Mouse (Mus musculus) liver, embryonic 16.5 days (tissue): ENCODE data around the gene Clic4. TPM values are rescaled to one million over a fixed set of nuclear protein-coding genes. Genes with fewer than 3 reads are reported as not detected.

Experiments
- ATAC-seq: fragments of 200-750 bp; cut with Nextera tagmentation; 2 replicates; pipeline ENCODE4 v1.8.0; 2017; ENCODE audit warnings: low read depth, mild to moderate bottlenecking, moderate number of reproducible peaks, moderate library complexity
- H3K27ac ChIP-seq: fragments of 300-500 bp; sonication (generic); 2 replicates; pipeline ENCODE4 v1.5.1; 2014; ENCODE audit warnings: mild to moderate bottlenecking, low read length
- H3K27me3 ChIP-seq: fragments of 300-500 bp; sonication (generic); 2 replicates; pipeline ENCODE4 v1.6.1; 2014; ENCODE audit warnings: low read depth, low read length, mixed read lengths; ENCODE audit not compliant: control insufficient read depth, insufficient read depth
- H3K36me3 ChIP-seq: fragments of 300-500 bp; sonication (generic); 2 replicates; pipeline ENCODE4 v1.6.1; 2014; ENCODE audit warnings: mild to moderate bottlenecking; ENCODE audit not compliant: control insufficient read depth, insufficient read depth
- H3K4me1 ChIP-seq: fragments of 300-500 bp; sonication (generic); 2 replicates; pipeline ENCODE4 v1.6.1; 2014; ENCODE audit warnings: low read depth, low read length, mixed read lengths; ENCODE audit not compliant: control insufficient read depth
- H3K4me2 ChIP-seq: fragments of 300-500 bp; sonication (generic); 2 replicates; pipeline ENCODE4 v1.6.1; 2014; ENCODE audit warnings: low read depth, low read length, mixed read lengths
- H3K4me3 ChIP-seq: fragments of 300-500 bp; sonication (generic); 2 replicates; pipeline ENCODE4 v1.5.1; 2014; ENCODE audit warnings: low read depth, mild to moderate bottlenecking, low read length
- H3K9ac ChIP-seq: fragments of 300-500 bp; sonication (generic); 2 replicates; pipeline ENCODE4 v1.6.1; 2014; ENCODE audit warnings: low read depth, low read length
- H3K9me3 ChIP-seq: fragments of 300-500 bp; sonication (generic); replicated peaks from 2 replicates; pipeline ENCODE4 v1.6.1; 2016; ENCODE audit warnings: low read length; ENCODE audit not compliant: control insufficient read depth
- WGBS: fragments of 180-500 bp; shearing (Covaris S2); extraction: QIAGEN DNeasy Blood & Tissue Kit; methylation state at CpG from one replicate; pipeline ENCODE4 v1.1.7; 2014; ENCODE audit not compliant: insufficient replicate concordance; 5-methylcytosine and 5-hydroxymethylcytosine counted together
- polyA plus RNA-seq: library from polyadenylated mRNA; unstranded; fragments of >200 nt; fragmentation: Nextera tagmentation; extraction: Ambion mirVana; gene quantifications from 2 replicates; pipeline ENCODE4 v1.2.1, GENCODE M21; 2015

Gene Clic4
- polyA plus RNA-seq, 1 experiment from 2014 or later = 110 TPM

- Histone ChIP-seq H3K4me2 (peak overlapping the region; percentile 20; the same call in 1 of the 2 replicates), H3K9ac (no peak overlapping the region), H3K27ac (no peak overlapping the region), H3K4me3 (no peak overlapping the region), H3K4me1 (peaks cover 36% of the 10 kb centered on the region), H3K36me3 (no peaks in the 10 kb centered on the region), H3K9me3 (no peaks in the 10 kb centered on the region), H3K27me3 (peaks cover 17% of the 10 kb centered on the region)
- ATAC-seq = 0 out of 2 replicates have a peak, but pooled peaks have one; percentile 19
- 26% methylated on average over 7 of the region's 7 CpGs for WGBS
Measured at GRCm38 (mm10) chr4:135167816-135168527, 104.6 kb downstream of the Clic4 start.

- H3K9ac ChIP-seq = no peak overlapping the region
- ATAC-seq = peak; percentile 23; the same call in 1 of the 2 replicates
- WGBS = 33% methylated on average over 22 of the region's 23 CpGs
Measured at GRCm38 (mm10) chr4:135166413-135167225, 106.0 kb downstream of the Clic4 start.

GRCm38 (mm10) chr4:135165761-135166160 lies 106.9 kb downstream of the Clic4 start:
- Histone ChIP-seq H3K9ac (no peak overlapping the region), H3K4me2 (no peak overlapping the region), H3K36me3 (no peaks in the 10 kb centered on the region), H3K9me3 (no peaks in the 10 kb centered on the region), H3K4me3 (no peak overlapping the region), H3K27me3 (peaks cover 17% of the 10 kb centered on the region), H3K27ac (no peak overlapping the region), H3K4me1 (peaks cover 26% of the 10 kb centered on the region)
- 54% methylated on average over 6 of the region's 6 CpGs for WGBS
- ATAC-seq = no peak

More at GRCm38 (mm10) chr4:135166413-135167225, 106.0 kb downstream of the Clic4 start:
- peaks cover 32% of the 10 kb centered on the region for H3K4me1 ChIP-seq
- H3K4me3 ChIP-seq = no peak overlapping the region
- peaks cover 17% of the 10 kb centered on the region for H3K27me3 ChIP-seq
- H3K4me2 ChIP-seq = no peak overlapping the region
- no peaks in the 10 kb centered on the region for H3K9me3 ChIP-seq
- H3K27ac ChIP-seq = no peak overlapping the region
- H3K36me3 ChIP-seq = no peaks in the 10 kb centered on the region

Other genes with a start within 250 kb of the Clic4 start
- 0.60 and 0.61 TPM in 2 replicates for gene Runx3, start 152.2 kb downstream of the Clic4 start, polyA plus RNA-seq
- 93.8 and 95.3 TPM in 2 replicates for gene Srrm1, start 80.5 kb upstream of the Clic4 start, polyA plus RNA-seq
- 0.08 and 0.19 TPM in 2 replicates for gene Ncmap, start 125.4 kb upstream of the Clic4 start, polyA plus RNA-seq
- 3.1 and 3.5 TPM in 2 replicates for gene Rcan3, start 161.0 kb upstream of the Clic4 start, polyA plus RNA-seq
- not detected in 2 replicates for gene Stpg1, start 222.0 kb upstream of the Clic4 start, polyA plus RNA-seq
- gene Nipal3, start 222.2 kb upstream of the Clic4 start, polyA plus RNA-seq = 2.7 and 3.2 TPM in 2 replicates